Mouse (Mus musculus) testis, adult 2 months (tissue): ENCODE results near the gene Dna2. TPM values are rescaled to one million over a fixed set of nuclear protein-coding genes. Genes with fewer than 3 reads are reported as not detected.
"Not testable (repeated sequence)": the region's sequence is repeated elsewhere in the genome, so short reads cannot be mapped to it uniquely, and the experiment has no call there.

Experiments
- H3K27ac ChIP-seq: fragments of 200-500 bp; 2 replicates; pipeline ENCODE4 v1.5.1; 2012; ENCODE audit warnings: low read depth, low read length; ENCODE audit not compliant: control insufficient read depth, insufficient read depth
- H3K27me3 ChIP-seq: fragments of 200-500 bp; 2 replicates; pipeline ENCODE4 v1.6.1; 2012; ENCODE audit warnings: mild to moderate bottlenecking, low read length, moderate library complexity; ENCODE audit not compliant: control insufficient read depth, insufficient read depth
- H3K36me3 ChIP-seq: fragments of 200-500 bp; 2 replicates; pipeline ENCODE4 v1.6.1; 2012; ENCODE audit warnings: mild to moderate bottlenecking, low read length; ENCODE audit not compliant: control insufficient read depth, insufficient read depth
- H3K4me1 ChIP-seq: fragments of 200-500 bp; 2 replicates; pipeline ENCODE4 v1.6.1; 2012; ENCODE audit warnings: low read length; ENCODE audit not compliant: control insufficient read depth, insufficient read depth
- H3K4me3 ChIP-seq: fragments of 200-500 bp; 2 replicates; pipeline ENCODE4 v1.5.1; 2012; ENCODE audit warnings: low read depth, mild to moderate bottlenecking, low read length, moderate library complexity, mixed read lengths; ENCODE audit not compliant: control insufficient read depth
- CTCF ChIP-seq: fragments of 200-500 bp; IDR thresholded peaks from 2 replicates; pipeline ENCODE4 v1.5.1; 2012; ENCODE audit warnings: low read depth, mild to moderate bottlenecking, inconsistent platforms, low read length, moderate library complexity; ENCODE audit not compliant: control insufficient read depth, insufficient read depth, insufficient replicate concordance
- POLR2A ChIP-seq: fragments of 200-500 bp; IDR thresholded peaks from 2 replicates; pipeline ENCODE4 v1.6.1; 2012; ENCODE audit warnings: low read depth, mild to moderate bottlenecking, inconsistent platforms, low read length, moderate library complexity; ENCODE audit not compliant: control insufficient read depth
- polyA plus RNA-seq: library from polyadenylated mRNA; depleted of rRNA; stranded (reverse); fragments of >200 nt; gene quantifications from 2 replicates; pipeline ENCODE4 v1.2.3, GENCODE M21; 2012; rRNA removed

Dna2 gene
- polyA plus RNA-seq: 3.6 and 3.7 TPM in 2 replicates

DNA sequence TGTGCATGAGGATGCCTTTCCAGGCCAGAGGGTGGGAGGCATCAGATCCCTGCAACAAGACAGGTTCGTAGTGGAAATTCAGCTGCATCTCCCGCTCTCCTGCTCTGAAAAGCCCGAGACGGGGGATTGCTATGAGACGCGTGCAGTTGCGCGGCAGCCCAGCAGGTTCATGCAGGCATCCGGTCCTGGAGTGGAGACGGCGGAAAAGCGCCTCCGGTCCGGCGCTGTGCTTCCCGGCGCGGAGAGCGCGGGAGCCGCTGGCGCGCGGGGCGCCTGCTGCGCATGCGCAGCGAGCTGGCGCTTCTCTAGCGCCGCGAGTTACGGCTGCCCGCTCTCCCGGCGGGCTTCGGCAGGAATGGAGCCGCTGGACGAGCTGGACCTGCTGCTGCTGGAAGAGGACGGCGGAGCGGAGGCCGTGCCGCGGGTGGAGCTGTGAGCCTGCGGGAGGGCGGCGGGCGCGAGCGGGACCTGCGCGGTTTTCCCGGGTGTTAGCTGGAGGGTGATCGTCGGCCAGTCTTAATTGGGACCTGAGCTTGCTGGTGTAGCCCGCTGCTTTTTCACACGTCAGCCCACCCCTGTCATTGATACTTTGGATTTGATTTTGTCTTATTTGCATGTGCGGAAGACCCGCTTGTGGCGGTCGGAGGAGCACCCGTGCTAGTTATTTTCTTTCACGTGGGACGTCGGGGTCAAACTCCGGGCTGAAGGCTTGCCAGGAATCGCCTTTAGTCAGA lies at the start of gene Dna2:
Gene Dna2, plus strand, starts transcription at position 289 of the 734 bp plus-strand sequence.
- peak within 1 kb of the TSS; percentile 98 for H3K4me3 ChIP-seq
- H3K27me3 ChIP-seq: no peaks in the 10 kb centered on the region
- peaks cover 4% of the 10 kb centered on the region for H3K4me1 ChIP-seq
- no peaks in the 10 kb centered on the region for H3K36me3 ChIP-seq
- TF ChIP-seq POLR2A (peak; percentile 60; the same call in 1 of the 2 replicates), CTCF (no peak)
- no peak within 1 kb of the TSS for H3K27ac ChIP-seq

DNA sequence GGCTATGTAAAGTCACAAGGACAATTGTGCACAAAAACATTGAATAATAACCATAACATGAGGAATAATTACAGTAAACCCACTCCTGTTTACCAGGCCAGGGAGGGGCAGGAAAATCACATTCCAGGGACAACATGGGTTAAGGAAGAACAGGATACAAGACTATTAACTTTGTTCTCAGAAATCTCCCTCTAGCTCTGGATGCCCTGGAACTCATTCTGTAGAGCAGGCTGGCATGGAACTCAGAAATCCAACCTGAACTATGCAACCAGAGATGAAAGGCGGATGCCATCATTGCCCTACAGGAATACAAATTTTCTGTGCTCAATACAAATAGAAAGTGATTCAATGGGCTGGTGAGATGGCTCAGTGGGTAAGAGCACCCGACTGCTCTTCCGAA lies 49.4 kb upstream of the Dna2 start:
- H3K27ac ChIP-seq: no peak overlapping the region
- no peaks in the 10 kb centered on the region for H3K4me1 ChIP-seq
- no peak overlapping the region for H3K4me3 ChIP-seq

DNA sequence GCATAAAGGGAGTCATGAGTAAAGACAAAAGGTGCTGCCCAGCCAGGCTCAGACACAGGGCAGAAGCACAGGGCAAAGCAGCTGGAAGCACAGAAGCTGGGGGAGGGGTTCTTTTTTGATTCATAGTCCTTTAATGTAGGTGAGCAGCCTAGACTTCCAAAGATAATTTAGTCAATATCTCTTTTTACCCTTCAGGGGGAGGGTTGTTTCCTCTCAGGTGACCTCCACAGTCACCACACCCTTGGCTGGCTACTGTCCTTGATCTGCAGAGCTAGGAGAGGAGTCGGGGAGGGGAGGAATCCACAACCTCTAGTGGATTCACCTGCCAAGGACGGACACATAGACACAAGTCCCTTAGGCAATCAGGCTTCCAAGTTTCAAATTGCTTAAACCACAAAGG lies 48.8 kb upstream of the Dna2 start:
- no peaks in the 10 kb centered on the region for H3K4me1 ChIP-seq
- no peaks in the 10 kb centered on the region for H3K27me3 ChIP-seq
- no peaks in the 10 kb centered on the region for H3K36me3 ChIP-seq
- H3K4me3 ChIP-seq: no peak overlapping the region
- no peak for TF ChIP-seq POLR2A
- TF ChIP-seq CTCF: no peak
- no peak overlapping the region for H3K27ac ChIP-seq

More for the DNA sequence above, 49.4 kb upstream of the Dna2 start:
- Histone ChIP-seq H3K36me3 (no peaks in the 10 kb centered on the region), H3K27me3 (no peaks in the 10 kb centered on the region)
- no peak for TF ChIP-seq CTCF
- TF ChIP-seq POLR2A: no peak

DNA sequence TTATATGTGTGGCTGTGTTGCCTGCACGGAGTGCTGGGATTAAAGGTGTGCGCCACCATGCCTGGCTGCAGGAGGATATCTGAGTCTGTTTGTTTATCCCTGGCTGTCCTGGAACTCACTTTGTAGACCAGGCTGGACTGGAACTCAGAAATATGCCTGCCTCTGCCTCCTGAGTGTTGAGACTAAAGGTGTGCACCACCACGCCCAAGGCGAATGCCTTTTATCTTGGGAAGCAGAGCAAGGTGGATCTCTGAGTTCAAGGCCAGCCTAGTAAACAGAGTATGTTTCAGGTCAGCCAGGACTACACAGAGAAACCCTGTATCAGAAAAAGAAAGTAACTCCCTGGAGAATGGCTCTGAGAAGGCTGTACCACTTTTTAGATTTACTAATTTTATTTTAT lies 46.7 kb upstream of the Dna2 start:
- H3K27ac ChIP-seq: no peak overlapping the region
- no peaks in the 10 kb centered on the region for H3K27me3 ChIP-seq
- no peak for TF ChIP-seq CTCF
- TF ChIP-seq POLR2A: no peak
- no peaks in the 10 kb centered on the region for H3K36me3 ChIP-seq
- no peaks in the 10 kb centered on the region for H3K4me1 ChIP-seq
- H3K4me3 ChIP-seq: no peak overlapping the region

DNA sequence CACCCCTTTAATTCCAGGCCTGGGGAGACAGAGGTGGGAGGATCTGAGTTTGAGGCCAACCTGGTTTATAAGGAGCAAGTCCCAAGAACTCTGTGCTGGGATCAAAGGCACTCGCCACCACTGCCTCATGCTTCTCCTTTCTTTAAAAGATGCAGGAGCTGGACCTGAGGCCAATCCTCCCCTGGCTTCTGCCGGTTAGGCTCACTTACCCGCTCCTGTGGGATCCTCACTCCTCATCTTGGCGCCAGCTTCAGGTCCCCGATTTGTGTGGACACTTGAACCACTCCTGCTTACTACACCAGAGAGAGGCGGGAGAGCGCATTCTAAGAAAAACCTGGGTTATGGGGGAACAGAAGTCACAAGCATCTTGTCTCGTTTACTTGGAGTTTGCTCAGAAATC lies 45.0 kb upstream of the Dna2 start:
- TF ChIP-seq CTCF (no peak), POLR2A (no peak)
- H3K27ac ChIP-seq: no peak overlapping the region

DNA sequence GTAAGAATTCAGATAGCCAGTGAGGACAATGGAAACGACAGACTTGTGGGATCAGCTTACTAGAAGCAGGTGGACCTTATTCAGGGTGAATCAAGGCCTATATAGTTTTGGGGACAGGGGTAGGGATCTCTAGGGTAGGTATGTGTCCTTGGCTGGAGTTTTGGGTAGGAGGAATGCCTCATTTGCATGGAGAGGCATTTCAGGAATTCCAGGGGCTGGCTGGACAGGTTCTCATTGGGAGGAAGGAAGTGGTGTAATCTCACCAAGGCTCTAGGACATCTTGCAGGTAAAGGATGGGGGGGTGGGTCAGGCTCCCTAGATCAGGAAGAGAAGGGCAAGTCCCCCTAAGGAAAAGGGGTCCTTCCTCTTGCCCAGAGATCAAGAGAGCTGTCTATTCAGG lies 44.0 kb upstream of the Dna2 start:
- Histone ChIP-seq H3K27me3 (no peaks in the 10 kb centered on the region), H3K36me3 (no peaks in the 10 kb centered on the region), H3K4me1 (no peaks in the 10 kb centered on the region), H3K4me3 (no peak overlapping the region), H3K27ac (no peak overlapping the region)
- TF ChIP-seq CTCF: no peak
- TF ChIP-seq POLR2A: no peak

More for the DNA sequence above, 45.0 kb upstream of the Dna2 start:
- no peaks in the 10 kb centered on the region for H3K4me1 ChIP-seq
- no peaks in the 10 kb centered on the region for H3K27me3 ChIP-seq
- no peak overlapping the region for H3K4me3 ChIP-seq
- H3K36me3 ChIP-seq: no peaks in the 10 kb centered on the region

DNA sequence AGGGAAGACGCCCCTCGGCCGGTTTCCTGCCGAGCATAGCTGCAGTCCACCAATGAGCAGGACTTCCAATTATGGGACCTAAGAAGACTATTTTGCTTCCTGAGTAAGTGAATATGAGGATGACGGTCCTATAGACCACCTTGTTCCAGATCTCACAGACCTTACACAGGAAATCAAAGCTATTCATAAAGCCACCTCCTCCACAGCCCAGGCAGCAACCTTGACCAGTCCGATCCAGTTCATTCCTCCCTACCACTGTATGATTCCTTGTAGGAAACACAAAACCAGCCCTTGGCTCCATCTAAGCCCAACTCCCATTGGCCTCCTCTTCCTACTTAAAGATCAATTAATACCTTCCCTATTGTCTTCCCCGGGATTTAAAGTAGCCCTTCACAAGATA lies 40.5 kb upstream of the Dna2 start:
- no peak for TF ChIP-seq POLR2A
- no peak for TF ChIP-seq CTCF
- H3K27me3 ChIP-seq: no peaks in the 10 kb centered on the region
- H3K4me3 ChIP-seq: no peak overlapping the region
- no peaks in the 10 kb centered on the region for H3K4me1 ChIP-seq
- H3K27ac ChIP-seq: no peak overlapping the region
- H3K36me3 ChIP-seq: no peaks in the 10 kb centered on the region

DNA sequence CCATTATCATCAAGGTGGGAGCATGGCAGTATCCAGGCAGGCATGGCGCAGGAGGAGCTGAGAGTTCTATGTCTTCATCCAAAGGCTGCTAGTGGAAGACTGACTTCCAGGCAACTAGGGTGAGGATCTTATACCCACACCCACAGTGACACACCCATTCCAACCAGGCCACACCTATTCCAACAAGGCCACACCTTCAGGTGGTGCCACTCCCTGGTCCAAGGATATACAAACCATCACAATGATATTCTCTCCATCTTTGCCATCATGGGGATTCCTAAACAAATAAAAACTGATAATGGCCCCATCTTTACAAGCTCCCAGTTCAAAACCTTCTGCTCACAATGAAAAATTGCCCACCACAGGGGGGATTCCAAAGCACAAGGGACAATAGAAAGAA lies 37.9 kb upstream of the Dna2 start, which contains the start of gene Tet1:
Gene Tet1, minus strand, starts transcription at position 101 of the 400 bp plus-strand sequence.
- not testable (repeated sequence) for H3K27ac ChIP-seq, H3K36me3 ChIP-seq, H3K4me1 ChIP-seq, H3K27me3 ChIP-seq, H3K4me3 ChIP-seq
